Mouse (Mus musculus) intestine, embryonic 15.5 days (tissue): ENCODE measurements around the gene Tax1bp1. TPM values are rescaled to one million over a fixed set of nuclear protein-coding genes. Genes with fewer than 3 reads are reported as not detected.

ENCODE experiments used
- ATAC-seq: fragments of 200-750 bp; cut with Nextera tagmentation; 2 replicates; pipeline ENCODE4 v1.8.0; 2017; ENCODE audit warnings: moderate TSS enrichment, moderate library complexity
- H3K27ac ChIP-seq: fragments of 300-500 bp; sonication (generic); 2 replicates; pipeline ENCODE4 v1.5.1; 2015; ENCODE audit warnings: mild to moderate bottlenecking, inconsistent platforms
- H3K27me3 ChIP-seq: fragments of 300-500 bp; sonication (generic); replicated peaks from 2 replicates; pipeline ENCODE4 v1.6.1; 2015; ENCODE audit warnings: inconsistent platforms
- H3K36me3 ChIP-seq: fragments of 300-500 bp; sonication (generic); 2 replicates; pipeline ENCODE4 v1.6.1; 2015; ENCODE audit warnings: inconsistent platforms
- H3K4me1 ChIP-seq: fragments of 300-500 bp; sonication (generic); replicated peaks from 2 replicates; pipeline ENCODE4 v1.6.1; 2015; ENCODE audit warnings: inconsistent platforms
- H3K4me2 ChIP-seq: fragments of 300-500 bp; sonication (generic); replicated peaks from 2 replicates; pipeline ENCODE4 v1.6.1; 2015; ENCODE audit warnings: mild to moderate bottlenecking, inconsistent platforms
- H3K4me3 ChIP-seq: fragments of 300-500 bp; sonication (generic); replicated peaks from 2 replicates; pipeline ENCODE4 v1.5.1; 2015; ENCODE audit warnings: inconsistent platforms
- H3K9ac ChIP-seq: fragments of 300-500 bp; sonication (generic); 2 replicates; pipeline ENCODE4 v1.6.1; 2015; ENCODE audit warnings: inconsistent platforms
- H3K9me3 ChIP-seq: fragments of 300-500 bp; sonication (generic); 2 replicates; pipeline ENCODE4 v1.6.1; 2016; ENCODE audit warnings: inconsistent platforms
- WGBS: fragments of 180-500 bp; shearing (Covaris S2); methylation state at CpG from one replicate; pipeline ENCODE4 v1.1.7; 2015; 5-methylcytosine and 5-hydroxymethylcytosine counted together
- polyA plus RNA-seq: library from polyadenylated mRNA; unstranded; fragments of >200 nt; fragmentation: Nextera tagmentation; extraction: Ambion mirVana; gene quantifications from 2 replicates; pipeline ENCODE4 v1.2.1, GENCODE M21; 2015

Gene Tax1bp1
- polyA plus RNA-seq, 1 experiment from 2014 or later = 172 TPM

GRCm38 (mm10) chr6:52778523-52778922, 65.0 kb downstream of the Tax1bp1 start:
- Histone ChIP-seq H3K27ac (no peak overlapping the region), H3K4me1 (no peaks in the 10 kb centered on the region), H3K4me3 (no peak overlapping the region), H3K36me3 (no peaks in the 10 kb centered on the region), H3K27me3 (no peaks in the 10 kb centered on the region), H3K4me2 (no peak overlapping the region), H3K9ac (no peak overlapping the region), H3K9me3 (no peaks in the 10 kb centered on the region)
- 83% methylated on average over 5 of the region's 5 CpGs for WGBS
- ATAC-seq = no peak

DNA sequence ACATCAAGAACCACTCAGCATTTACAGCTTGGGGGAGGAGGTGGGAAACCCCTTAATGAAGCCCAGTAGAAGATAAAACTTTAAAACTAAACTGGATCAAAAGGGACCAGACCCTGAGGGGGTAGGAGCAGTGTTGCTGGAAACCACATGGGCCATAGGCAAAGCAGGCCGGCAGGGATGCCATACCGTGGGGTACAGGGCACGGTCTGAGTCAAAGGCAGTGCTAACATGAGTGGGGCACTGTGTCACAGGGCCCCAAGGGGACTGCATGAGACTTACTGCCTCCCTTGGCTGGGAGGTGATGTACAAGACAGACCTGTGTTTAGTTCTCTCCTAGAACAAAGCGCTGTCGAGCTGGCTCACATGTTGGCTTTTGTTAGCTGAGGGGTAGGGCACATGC, 66.0 kb downstream of the Tax1bp1 start:
- Histone ChIP-seq H3K9me3 (no peaks in the 10 kb centered on the region), H3K27ac (no peak overlapping the region), H3K4me2 (no peak overlapping the region), H3K27me3 (no peaks in the 10 kb centered on the region), H3K4me3 (no peak overlapping the region), H3K9ac (no peak overlapping the region), H3K36me3 (no peaks in the 10 kb centered on the region), H3K4me1 (no peaks in the 10 kb centered on the region)
- 85% methylated on average over 5 of the region's 5 CpGs for WGBS
- ATAC-seq = no peak

DNA sequence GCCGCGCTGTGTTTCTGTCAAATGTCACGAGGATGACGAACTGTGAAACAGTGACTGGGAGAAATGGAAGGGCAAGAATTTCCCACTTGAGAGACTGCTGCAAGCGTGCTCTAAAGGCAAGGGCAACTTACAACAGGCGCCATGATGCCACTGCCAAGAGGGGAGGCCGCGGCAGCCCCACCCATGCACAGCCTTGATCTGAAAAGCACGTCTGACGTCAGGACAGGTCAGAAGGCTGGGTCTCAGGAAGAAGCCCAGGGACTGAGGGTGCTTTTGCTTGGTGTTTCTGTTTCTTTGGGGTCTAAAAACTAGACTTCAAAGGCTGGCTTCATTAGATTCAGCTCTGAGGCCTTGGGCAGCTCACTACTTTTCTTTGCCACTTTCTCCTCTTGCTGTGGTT, 76.8 kb downstream of the Tax1bp1 start:
- Histone ChIP-seq H3K9ac (no peak overlapping the region), H3K4me1 (peaks cover 11% of the 10 kb centered on the region), H3K9me3 (no peaks in the 10 kb centered on the region), H3K4me2 (no peak overlapping the region), H3K4me3 (no peak overlapping the region), H3K36me3 (no peaks in the 10 kb centered on the region), H3K27me3 (no peaks in the 10 kb centered on the region), H3K27ac (no peak overlapping the region)
- ATAC-seq = no peak
- WGBS = 67% methylated on average over 10 of the region's 10 CpGs

- H3K36me3 ChIP-seq = no peaks in the 10 kb centered on the region
- no peak for ATAC-seq
- 76% methylated on average over 4 of the region's 4 CpGs for WGBS
- no peaks in the 10 kb centered on the region for H3K9me3 ChIP-seq
- H3K4me3 ChIP-seq = no peak overlapping the region
- no peaks in the 10 kb centered on the region for H3K27me3 ChIP-seq
- peaks cover 13% of the 10 kb centered on the region for H3K4me1 ChIP-seq
- no peak overlapping the region for H3K9ac ChIP-seq
- no peak overlapping the region for H3K27ac ChIP-seq
- H3K4me2 ChIP-seq = no peak overlapping the region
Observed at GRCm38 (mm10) chr6:52790781-52791180, 77.3 kb downstream of the Tax1bp1 start.

DNA sequence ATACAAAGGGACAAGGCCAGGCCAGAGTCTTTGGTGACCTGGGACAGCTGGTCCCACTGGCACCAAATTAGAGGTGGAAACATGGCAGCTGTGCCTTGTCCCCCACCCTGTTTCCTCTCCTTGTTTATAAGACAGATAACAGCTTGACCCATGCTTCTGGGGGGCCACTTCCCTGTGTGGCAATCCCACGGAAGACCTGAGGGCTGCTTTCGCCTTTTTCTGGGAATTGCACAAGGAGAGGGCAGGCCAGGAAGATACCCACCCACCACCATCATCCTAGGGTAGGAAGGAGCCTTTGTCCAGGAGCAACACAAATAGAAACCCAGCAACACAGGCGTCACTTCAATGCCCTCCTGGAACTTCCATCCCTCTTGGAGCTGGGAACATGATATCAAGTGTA, 78.9 kb downstream of the Tax1bp1 start:
- H3K27ac ChIP-seq = no peak overlapping the region
- H3K4me1 ChIP-seq = peaks cover 21% of the 10 kb centered on the region
- no peaks in the 10 kb centered on the region for H3K9me3 ChIP-seq
- H3K4me2 ChIP-seq = no peak overlapping the region
- 69% methylated on average over 3 of the region's 3 CpGs for WGBS
- no peaks in the 10 kb centered on the region for H3K36me3 ChIP-seq
- no peak for ATAC-seq
- H3K4me3 ChIP-seq = no peak overlapping the region
- no peak overlapping the region for H3K9ac ChIP-seq
- H3K27me3 ChIP-seq = no peaks in the 10 kb centered on the region

DNA sequence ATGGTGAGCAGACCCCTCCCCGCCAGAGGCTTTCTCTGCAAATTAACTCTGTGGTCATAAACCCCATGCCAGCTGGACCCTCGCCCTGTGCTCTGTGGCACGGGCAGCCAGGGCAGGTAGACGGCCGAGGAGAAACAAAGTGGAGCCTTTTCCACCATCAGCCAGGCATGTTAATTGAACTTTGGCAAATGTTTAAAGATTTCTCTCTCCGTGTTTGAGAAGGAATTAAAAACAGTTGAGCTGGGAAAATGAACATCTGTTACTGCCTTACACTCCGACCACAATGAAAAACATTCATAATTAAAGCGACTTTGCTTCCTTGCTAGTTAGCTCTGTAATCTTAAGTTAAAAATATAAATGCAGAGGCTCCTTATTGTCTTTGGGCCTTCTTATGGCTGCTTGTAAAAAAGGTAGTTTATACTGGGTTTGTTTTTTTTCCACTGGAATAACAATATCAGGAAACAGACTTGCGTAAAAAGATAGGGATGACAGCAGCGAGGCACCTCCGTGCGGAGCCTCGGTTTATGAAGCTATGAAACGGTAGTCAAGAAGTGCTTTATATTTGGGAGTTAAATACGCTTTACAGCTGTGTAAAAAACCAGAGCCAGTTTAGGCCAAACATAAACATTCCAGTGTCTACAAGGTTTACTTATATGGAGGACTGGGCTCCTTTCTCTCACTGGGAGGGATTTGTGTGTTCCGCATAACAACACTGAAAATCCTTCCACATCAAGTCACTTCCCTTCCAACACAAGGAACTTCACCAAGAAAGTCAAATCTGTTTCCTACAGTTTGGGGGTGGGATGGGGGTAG, 81.7 kb downstream of the Tax1bp1 start:
- Histone ChIP-seq H3K27me3 (no peaks in the 10 kb centered on the region), H3K27ac (peak overlapping the region; percentile 67), H3K4me2 (peak overlapping the region; percentile 36), H3K9ac (no peak overlapping the region), H3K4me3 (no peak overlapping the region), H3K36me3 (no peaks in the 10 kb centered on the region), H3K9me3 (no peaks in the 10 kb centered on the region), H3K4me1 (peaks cover 21% of the 10 kb centered on the region)
- ATAC-seq = no peak
- WGBS = 25% methylated on average over 16 of the region's 16 CpGs

GRCm38 (mm10) chr6:52796035-52796598, 82.6 kb downstream of the Tax1bp1 start:
- Histone ChIP-seq H3K9ac (no peak overlapping the region), H3K4me1 (peaks cover 21% of the 10 kb centered on the region), H3K27ac (peak overlapping the region; percentile 67), H3K4me2 (no peak overlapping the region), H3K36me3 (no peaks in the 10 kb centered on the region), H3K9me3 (no peaks in the 10 kb centered on the region), H3K4me3 (no peak overlapping the region), H3K27me3 (no peaks in the 10 kb centered on the region)
- ATAC-seq = no peak
- 66% methylated on average over 9 of the region's 9 CpGs for WGBS

- Histone ChIP-seq H3K4me3 (no peak overlapping the region), H3K9me3 (no peaks in the 10 kb centered on the region), H3K4me2 (no peak overlapping the region), H3K27ac (peak overlapping the region; percentile 67; the same call in 1 of the 2 replicates), H3K9ac (no peak overlapping the region), H3K4me1 (peaks cover 21% of the 10 kb centered on the region), H3K36me3 (no peaks in the 10 kb centered on the region), H3K27me3 (no peaks in the 10 kb centered on the region)
- no peak for ATAC-seq
- WGBS = 80% methylated on average over 1 of the region's 1 CpGs
Observed at GRCm38 (mm10) chr6:52796691-52797090, 83.2 kb downstream of the Tax1bp1 start.

DNA sequence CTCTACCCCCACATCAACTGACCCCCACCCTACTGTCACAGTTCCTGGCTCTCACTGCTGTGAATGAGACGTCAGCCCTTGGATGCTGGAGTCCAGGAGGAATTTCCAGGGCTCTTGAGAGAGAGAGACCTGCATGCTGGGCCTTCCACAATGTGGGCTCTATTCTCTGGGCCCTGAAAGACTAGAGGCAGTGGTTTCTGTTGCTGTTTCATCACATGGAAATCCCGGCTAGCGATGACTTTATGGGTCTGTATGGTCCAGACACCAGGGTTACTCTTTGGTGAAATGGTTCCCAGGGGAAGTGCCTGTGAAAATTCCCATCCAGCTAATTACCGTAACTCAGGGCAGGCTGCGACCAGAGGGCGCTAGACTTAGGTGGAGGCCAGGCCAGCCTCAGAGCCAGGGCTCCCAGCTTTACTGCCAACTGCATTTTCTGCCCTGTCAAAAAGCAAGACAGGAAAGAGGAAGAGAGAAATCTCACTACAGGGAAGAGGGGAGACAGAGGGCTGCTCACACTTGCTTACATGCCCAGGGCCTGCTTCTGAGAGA, 83.8 kb downstream of the Tax1bp1 start:
- no peak overlapping the region for H3K4me3 ChIP-seq
- H3K4me2 ChIP-seq = no peak overlapping the region
- 66% methylated on average over 6 of the region's 6 CpGs for WGBS
- H3K9me3 ChIP-seq = no peaks in the 10 kb centered on the region
- no peaks in the 10 kb centered on the region for H3K27me3 ChIP-seq
- H3K27ac ChIP-seq = no peak overlapping the region
- H3K9ac ChIP-seq = no peak overlapping the region
- no peaks in the 10 kb centered on the region for H3K36me3 ChIP-seq
- H3K4me1 ChIP-seq = peaks cover 21% of the 10 kb centered on the region
- no peak for ATAC-seq

GRCm38 (mm10) chr6:52802181-52802580, 88.7 kb downstream of the Tax1bp1 start:
- no peak for ATAC-seq
- H3K4me3 ChIP-seq = no peak overlapping the region
- no peak overlapping the region for H3K27ac ChIP-seq
- no peaks in the 10 kb centered on the region for H3K9me3 ChIP-seq
- no peaks in the 10 kb centered on the region for H3K27me3 ChIP-seq
- no peaks in the 10 kb centered on the region for H3K36me3 ChIP-seq
- 61% methylated on average over 9 of the region's 9 CpGs for WGBS
- H3K4me1 ChIP-seq = no peaks in the 10 kb centered on the region
- no peak overlapping the region for H3K9ac ChIP-seq
- no peak overlapping the region for H3K4me2 ChIP-seq

- H3K9ac ChIP-seq = no peak overlapping the region
- H3K9me3 ChIP-seq = no peaks in the 10 kb centered on the region
- WGBS = 77% methylated on average over 3 of the region's 3 CpGs
- H3K36me3 ChIP-seq = no peaks in the 10 kb centered on the region
- no peaks in the 10 kb centered on the region for H3K4me1 ChIP-seq
- no peak overlapping the region for H3K27ac ChIP-seq
- no peaks in the 10 kb centered on the region for H3K27me3 ChIP-seq
- ATAC-seq = no peak
- H3K4me3 ChIP-seq = no peak overlapping the region
- H3K4me2 ChIP-seq = no peak overlapping the region
Observed at GRCm38 (mm10) chr6:52805237-52805856, 91.8 kb downstream of the Tax1bp1 start.
